Mouse (Mus musculus) adrenal gland, postnatal 25 days (tissue): Measurements from ENCODE around the gene Sos2. TPM values are rescaled to one million over a fixed set of nuclear protein-coding genes. Genes with fewer than 3 reads are reported as not detected.
A peak's percentile ranks its signal among the peaks of the same experiment; 100 is the strongest.

Experiments used
- DNase-seq: peaks from one replicate; pipeline ENCODE4 v3.0.0; 2021; ENCODE audit warnings: mixed read lengths
- long read RNA-seq: library from polyadenylated mRNA; stranded (forward); transcript quantifications from one replicate; pipeline ENCODE4 v2.0.0, GENCODE M21; 2021
- total RNA-seq: library from RNA; stranded (reverse); gene quantifications from 2 replicates; pipeline ENCODE4 v1.2.3, GENCODE M21; 2021

The Sos2 gene
- 51.2 and 51.4 TPM in 2 replicates for total RNA-seq
- long read RNA-seq, partial matches to known transcripts: 2 of 4 reads
- long read RNA-seq, other reads (novel, unspliced or antisense): 2 of 4 reads

DNA sequence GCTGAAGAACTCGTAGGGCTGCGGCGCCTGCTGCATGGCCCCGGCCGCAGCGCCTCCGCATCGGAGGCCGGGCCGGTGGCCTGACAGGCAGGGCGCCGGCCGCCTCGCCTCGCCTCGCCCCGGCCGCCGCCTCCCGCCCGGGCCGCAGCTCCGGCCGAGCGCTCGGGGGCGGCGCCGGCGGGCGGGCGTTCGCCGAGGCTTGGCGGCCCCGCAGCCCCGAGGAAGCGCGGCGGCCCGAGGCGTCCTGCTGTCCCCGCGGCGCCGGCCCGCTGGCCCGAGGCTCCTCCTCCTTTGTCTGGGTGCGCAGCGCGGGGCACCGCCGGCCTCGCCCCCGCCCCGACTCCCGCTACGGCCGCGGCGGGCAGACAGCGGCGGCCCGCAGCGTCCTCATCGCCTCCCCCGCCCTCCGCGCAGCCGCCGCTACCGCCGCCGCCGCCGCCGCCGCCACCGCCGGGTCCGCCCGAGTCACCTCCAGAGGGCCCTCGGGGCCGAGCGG, at the start of gene Sos2:
Gene Sos2 (minus strand): TSS at position 287 of the 496 bp plus-strand sequence.
- DNase-seq: peak; percentile 73

DNA sequence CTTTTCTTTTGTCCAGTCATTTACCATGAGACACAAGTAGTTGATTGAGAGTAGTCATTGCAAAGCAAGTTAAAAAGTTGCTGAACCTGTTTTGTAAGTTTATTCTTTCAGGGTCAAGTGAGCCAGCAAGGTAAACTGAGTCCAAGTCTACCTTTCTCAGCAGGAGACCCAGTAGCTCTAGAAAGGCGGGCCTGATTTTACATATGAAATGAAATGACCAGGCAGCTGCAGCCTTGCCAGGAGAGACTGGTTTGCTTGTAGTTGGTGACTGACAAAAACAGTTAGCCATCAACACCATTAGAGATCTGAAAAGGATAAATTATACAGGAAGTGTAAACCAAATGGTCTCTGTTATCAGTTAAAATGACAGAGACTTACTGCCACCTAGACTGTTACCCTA, 48.7 kb upstream of the Sos2 start:
- DNase-seq: no peak

DNA sequence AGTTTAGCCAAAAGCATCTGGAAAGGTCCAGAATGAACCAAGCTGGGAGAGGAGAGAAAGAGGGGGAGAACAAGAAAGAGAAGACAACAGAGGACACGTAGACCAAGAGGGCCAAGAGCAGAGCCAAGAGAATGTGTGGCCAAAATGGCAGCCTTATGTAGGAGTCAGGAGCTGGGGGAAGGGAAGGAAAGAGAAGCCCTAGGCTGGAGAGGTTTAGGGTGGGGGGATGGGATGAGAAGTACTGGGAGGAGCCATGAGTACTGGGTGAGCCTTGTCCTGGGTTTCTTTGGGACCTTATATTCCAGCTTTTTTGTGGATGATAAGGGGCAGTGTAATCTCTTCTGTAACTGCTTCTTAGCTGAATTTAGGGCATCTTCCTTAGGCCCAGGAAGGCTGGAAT, 47.6 kb upstream of the Sos2 start:
- no peak for DNase-seq

DNA sequence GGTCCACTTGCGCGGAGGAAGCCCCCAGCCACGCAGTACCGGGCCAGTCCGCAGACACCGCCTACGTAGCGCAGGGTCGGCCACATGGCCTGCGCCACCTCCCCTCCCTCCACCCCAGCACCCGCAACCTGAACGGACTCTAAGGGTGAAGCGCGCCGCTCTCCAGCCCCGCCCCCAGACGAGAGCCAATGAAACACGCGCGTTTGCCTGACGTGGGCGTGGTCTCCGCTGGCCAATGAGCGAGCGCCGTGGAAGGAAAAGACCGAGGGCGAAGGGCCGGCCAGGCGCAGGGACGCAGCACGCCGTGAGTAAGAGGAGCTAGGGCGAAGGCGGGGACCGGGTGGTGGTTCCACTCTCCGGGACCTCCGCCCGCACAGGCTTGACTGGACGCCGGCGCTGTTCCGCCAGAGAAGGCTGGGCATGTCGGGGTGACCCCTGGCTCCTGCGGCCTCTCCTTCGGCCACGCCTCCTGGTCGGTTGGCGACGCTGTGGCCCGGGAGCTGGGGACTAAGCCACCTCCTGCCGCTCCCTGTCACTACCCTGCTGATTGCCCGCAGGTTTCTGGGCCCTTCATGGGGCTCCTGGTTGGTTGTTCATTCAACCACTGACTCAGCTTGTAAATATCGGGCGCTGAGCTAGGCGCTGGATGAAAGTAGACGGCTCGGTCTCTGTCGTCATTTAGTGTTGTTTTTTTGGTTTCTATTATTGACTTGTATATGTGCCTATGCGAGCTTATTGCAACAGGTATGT, 43.2 kb upstream of the Sos2 start, which contains the start of the genes L2hgdh and Atp5s:
Gene L2hgdh (minus strand): TSS at position 163 of the 750 bp plus-strand sequence.
Gene Atp5s (plus strand): TSS at position 240 of the 750 bp plus-strand sequence.
- DNase-seq: peak; percentile 97

DNA sequence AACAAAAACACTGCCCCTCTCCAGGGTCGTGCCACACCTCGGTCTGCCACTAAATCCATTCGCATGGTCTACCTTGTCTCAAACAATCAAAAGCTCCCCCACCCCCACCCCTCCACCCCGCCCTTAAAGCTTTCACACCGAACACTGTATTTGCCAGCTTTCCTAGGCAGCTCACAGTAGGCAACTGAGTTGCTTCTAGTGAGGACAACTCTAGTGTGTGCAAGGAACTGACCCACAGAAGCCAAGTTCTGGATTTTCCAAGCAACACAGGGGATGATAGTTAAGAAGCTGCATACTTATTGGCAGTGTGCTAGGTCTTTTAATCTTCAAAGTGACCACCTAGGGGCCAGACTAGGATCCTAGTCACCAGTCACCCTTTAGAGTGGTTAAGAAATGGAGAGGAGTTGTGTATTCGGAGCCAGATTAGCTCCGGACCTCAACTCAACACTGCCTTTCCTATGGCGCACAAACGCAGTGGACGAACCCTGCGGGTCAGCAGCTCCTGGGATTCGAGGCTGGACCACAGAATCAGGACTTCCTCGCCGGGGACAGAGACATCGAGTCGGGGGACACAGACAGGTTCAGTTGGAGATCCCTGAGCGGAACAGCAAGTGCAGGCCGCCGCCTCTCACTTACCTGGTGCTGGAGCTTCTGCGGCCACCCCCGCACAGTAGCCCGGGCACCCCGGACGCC, 42.5 kb upstream of the Sos2 start:
- DNase-seq: no peak

DNA sequence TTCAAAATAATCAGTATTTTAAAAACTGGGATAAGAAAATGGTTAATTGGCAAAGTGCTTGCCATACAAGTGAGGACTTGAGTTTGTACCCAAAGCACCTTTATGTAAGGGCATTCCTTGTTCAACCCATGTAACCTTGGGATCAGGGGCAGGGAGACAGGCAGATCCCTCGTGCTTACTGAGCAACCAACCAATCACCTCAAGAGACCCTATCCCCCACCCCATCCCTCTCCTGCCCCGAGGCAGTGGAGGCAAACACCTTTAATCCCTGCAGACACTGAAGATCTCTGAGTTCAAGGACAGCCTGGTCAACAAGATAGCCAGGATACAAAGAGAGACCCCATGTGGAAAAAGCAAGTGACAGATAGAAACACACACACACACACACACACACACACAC, 41.7 kb upstream of the Sos2 start:
- no peak for DNase-seq

DNA sequence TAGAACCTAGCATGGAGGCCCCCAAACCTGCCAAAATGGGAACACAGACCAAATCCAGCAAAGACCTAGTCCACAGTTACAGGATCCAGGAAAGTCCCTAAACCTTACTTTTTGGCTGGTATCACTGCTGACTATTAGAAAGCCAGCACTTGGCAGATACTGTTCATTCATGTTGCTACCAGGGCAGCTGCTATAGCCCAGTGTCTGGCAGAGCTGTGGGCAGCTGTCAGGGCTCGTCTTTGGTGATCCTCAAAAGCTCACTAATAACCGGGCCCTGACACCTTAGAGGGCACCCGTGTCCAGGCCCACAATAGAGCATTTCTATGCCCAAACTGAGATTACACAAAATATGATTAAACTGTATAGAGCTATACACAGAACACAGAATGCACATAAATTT, 41.2 kb upstream of the Sos2 start:
- no peak for DNase-seq

DNA sequence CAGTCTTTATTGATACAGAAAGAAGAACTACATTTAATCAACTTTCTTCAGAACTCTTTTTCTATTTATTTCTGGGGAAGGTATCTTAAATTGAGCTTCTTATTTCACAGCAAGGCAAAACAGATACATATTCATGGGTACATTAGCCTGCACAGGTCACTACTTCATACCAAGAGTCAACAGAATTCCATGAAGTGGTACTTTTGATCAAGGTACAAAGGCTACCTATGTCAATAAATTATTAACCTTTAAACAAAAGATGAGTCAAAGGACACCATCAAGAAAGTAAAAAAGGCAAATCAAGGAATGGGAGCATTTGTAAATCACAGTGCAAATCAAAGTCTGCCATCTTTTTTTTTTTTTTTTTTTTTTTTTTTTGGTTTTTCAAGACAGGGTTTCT, 32.0 kb upstream of the Sos2 start:
- no peak for DNase-seq

DNA sequence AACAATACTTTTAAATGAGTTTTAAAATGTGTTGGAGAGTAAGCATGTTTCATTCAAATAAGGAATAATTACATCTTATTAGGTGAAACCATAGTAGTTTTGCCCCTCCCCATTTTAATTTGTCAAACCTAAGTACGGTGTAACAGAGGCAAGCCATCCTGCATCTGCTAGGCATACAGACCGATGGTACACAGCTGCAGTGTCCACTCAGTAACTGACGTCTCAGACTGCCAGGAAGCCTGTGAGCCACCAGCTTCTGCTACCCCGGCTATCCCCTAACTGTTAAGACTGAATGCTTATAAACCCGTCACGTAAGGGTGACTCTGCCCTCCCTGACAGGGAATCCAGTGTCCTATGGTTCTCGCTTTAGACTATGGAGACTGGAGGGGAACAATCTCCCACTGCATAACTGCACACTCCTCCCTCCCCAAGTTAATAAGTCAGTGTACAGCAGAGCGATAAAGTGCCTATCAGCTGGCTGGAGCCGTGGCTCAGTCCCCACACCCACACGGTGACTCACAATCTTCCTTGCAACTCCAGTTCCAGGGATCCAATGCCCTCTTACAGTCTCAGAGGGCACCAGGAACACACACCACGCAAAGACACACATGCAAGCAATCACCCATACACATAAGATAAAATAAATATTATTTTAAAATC, 23.3 kb upstream of the Sos2 start:
- DNase-seq: no peak

DNA sequence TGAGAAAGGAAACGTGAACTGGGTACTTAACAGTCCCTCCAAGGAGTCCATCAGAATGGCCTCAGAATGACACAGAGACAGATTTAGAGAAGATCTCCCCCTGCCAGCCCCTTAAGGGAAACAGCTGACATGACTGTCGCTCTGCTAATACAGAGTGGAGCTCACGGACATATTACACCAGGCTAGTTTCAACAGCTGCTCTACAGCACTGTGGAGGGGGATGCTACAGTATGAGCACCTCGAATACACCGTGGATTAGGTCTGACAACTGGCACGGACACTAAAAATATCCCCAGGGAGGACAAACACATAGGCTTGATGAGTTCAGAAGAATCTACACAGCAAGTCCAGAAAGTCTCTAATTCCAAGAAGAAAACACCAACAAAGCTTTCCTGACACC, 16.7 kb upstream of the Sos2 start:
- DNase-seq: no peak

DNA sequence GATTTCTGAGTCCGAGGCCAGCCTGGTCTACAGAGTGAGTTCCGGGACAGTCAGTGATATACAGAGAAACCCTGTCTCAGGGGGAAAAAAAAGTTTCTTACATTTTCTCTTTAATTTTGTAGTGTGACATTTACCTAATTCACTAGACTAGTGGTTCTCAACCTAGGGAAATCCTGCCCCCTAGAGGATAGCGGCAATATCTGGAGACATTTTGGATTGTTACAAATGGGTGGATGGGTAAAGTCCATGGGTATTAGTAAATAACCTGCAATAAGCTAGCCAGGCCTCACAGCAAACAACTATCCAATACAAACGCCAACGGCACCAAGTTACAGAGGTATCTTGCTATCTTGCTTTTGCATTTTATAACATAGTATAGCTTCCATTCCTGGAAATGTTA, 15.1 kb upstream of the Sos2 start:
- DNase-seq: no peak

DNA sequence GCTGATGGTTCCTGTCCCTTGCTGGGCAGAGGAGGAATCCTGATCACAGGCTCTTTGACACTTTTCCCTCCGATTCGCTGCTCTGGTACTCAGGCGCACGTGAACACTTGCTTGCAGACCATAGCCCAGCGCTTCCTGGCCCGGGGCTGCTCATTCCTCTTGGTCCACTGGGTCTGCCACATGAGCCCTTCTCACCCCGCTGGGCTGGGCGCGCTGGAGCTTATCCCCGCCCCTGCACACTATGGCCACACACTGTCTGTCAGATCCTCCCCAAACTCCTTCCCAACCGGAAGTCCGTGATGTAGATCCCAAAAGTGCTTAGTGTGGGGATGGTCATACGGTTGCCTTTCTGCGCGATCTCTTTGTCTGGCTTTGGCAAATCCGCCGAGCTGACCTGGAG, 11.8 kb upstream of the Sos2 start:
- DNase-seq: no peak

DNA sequence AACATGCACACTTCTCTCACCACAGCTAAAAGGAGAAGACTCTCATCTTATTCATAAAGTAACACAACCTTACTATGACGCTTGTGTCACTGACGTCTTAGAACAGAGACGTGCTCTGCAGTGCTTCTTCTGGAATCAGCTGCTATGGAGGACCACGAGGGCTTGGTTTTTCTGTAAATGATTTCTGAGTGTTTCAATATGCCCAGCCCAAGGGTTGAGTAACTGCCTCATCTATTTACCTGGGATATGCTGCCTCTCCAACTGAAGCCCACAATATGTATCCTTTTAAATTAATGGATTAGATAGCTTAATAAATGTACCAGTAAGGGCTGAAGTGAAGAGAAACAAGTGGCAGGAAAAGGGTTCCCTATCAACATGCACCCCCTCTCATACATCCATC, 9.1 kb upstream of the Sos2 start:
- no peak for DNase-seq

DNA sequence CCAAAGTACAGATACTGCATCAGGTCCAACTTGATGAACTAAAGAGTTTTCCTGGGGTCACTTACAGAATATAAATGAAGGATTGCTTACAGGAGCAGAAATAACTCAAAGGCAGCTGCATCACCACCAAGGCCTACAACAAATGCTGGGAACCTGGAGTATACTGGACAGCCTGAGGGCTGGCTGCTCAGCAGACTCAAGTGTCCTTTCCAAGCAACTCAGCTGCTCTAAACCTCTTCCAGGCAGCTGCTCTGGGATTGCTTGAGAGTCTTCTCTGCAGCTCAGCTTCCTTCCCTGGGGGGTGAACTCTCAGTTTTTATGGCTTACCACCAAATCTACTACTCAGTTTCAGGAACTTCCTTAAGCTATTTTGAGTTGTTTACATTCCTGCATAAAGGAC, 7.4 kb upstream of the Sos2 start:
- DNase-seq: no peak

DNA sequence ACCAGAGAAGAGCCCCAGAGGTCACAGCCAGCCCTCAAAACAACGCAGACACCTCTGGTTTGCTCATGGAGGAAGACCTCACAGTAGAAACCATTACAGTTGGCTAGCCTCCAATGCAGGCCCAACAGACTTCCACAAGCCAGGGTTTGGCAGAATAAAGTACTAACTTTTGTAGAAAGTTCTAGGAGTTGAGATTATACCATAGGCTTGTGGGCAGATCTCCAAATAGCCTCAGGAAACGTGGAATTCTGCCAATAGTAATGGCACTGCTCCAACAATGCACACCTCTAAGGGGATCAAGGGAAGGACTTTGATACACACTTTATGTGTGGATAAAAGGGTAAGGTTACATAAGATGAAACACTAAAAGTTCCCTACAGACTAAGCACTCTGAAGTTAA, 6.7 kb upstream of the Sos2 start:
- no peak for DNase-seq

DNA sequence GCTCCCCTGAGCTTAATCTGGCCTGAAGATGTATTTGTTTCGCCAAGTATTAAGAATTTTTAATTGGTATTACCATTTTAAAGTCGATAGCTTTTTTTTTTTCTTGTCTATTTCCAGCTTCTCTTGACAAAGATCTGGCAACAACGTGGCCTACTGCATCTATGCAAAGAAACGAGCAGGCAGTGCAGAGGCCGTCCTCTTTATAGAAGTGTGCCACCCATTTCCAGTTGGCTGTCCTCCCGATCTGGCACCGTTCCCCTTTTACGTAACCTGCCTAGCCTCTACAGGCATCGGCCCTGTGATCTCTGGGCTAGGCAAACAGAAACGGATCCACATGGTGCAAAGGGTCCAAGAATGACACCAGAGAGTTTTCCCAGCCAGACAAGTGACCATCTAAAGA, 1.9 kb upstream of the Sos2 start:
- DNase-seq: peak; percentile 88

DNA sequence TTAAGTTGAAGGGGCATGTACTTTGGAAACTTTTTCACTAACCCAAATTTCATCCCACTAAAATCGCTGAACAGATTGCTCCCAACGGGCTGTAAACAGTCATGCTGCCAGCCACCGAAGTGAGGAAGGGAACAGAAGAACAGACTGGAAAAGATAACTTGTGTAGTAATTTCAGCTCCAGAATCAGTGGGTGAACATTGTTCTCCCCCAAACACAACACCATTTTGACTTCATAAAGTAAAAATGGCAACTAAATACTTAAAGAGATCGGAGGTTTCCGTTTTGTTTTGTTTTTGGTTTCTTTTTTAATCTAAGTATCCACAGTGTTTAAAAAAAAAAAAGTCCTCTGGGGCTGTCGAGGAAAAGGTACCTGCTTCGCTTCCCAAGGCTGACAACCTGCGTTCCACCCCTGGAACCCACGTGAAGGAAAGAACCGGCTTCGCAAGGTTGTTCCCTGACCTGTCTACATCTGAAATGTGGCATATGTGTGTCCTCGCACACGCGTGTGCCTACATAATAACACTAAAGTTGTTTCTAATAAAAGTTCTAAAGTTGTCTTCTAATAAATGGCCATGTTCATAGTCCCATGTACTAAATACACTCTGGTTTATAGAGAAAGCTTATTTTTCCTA, 1.3 kb upstream of the Sos2 start:
- DNase-seq: no peak

DNA sequence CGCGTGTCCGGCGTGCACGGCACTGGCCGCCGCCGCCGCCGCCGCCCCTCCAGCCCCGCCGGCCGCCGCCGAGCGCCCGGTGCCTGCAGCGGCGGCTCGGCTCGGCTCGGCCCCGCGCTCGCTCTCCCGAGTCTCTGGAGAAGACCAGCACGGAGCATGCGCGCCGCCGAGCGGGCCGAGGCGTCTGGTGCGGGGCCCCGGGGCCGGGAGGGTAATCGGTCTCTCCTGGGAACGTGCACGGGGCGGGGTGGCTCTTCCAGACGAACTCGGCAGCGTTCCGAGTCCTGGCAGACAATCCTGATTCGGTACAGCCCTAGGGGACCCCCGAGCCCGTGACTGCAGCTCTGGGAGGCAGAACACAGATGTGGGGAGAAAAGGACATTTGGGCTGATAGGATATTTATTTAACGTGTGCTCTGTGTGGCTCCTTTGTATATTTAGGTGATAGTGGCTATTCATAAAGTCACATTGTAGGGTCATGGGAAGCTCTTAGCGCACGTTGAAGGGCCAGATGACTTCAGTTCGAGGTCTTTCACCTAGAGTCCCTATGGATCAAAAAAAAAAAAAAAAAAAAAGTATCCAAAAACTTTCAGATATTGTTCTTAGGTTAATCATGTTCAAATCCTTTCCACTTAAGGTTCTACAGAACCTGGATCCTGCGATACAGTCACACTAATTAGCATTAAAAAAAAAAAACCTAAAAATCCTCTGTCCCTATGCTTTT, 574 bp upstream of the Sos2 start:
- peak; percentile 91 for DNase-seq

DNA sequence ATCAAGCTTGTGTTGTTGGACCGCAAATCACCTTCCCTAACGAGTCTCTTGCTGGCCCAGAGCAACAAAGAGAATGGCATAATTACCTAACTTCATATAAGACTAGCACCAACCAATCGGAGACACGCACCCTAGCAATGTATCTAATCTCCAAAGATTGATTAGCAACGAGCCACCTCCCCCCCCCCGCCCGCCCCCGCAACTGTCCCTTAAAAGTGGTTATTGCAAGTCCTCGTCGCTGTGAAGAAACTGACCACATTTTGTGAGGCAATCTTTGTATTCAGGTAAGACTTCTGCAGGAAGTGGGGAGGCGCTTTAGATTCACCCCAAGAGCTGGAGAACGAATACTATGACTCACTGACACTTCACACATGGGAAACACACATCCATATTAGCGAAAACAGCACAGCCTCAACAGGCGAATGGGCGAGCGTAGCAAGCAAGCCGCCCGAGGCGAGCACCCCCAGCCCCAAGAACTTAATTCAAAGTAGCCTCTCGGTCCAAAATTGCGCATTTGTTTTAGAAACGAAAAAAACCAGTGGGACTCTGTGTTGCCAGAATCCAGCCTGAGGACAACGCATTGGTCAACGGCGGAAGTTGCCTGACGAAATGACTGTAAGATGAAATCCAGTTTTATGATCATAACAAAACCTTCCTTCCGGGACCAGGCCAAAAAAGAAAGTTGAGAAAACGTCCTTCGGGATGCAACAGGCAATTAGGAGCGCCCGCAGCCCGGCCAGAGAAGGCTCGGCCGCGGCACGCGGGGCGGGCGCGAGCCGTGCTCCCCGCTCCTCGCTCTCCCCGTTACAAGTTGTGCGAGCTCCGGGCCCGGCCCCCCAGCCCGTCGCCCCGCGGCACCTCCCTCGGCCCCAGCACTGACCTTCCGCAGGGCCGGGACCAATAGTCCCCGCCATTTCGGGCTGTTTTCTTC, 752 bp downstream of the Sos2 start:
- peak; percentile 47 for DNase-seq

DNA sequence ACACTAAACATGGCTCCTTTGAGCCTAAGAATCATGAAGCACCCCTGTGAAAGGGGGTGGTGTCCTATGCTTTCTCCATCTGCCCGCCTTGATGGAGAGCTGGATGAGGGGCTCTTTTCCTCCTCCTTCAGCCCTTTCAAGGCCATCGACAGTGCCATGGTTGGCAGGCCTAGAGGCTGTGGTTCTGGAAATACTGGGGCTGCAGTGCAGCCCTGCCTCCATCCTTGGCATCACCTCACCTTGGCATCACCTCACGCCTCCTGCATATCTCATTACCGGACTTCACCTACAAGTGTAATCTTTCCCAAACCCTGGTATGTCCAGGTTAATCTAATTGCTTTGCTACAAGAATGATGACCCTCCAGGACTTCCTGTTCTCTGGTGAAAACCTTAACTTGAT, 5.5 kb downstream of the Sos2 start:
- no peak for DNase-seq
